Mouse (Mus musculus) forebrain, embryonic 10.5 days (tissue): Measurements from ENCODE around the gene Gpn1. TPM values are rescaled to one million over a fixed set of nuclear protein-coding genes. Genes with fewer than 3 reads are reported as not detected.

Source experiments
- DNase-seq: peaks from one replicate; pipeline ENCODE4 v3.0.0-alpha.2; 2017; ENCODE audit warnings: low spot score; ENCODE audit errors: extremely low spot score
- H3K27ac ChIP-seq: fragments of 300-500 bp; sonication (generic); 2 replicates; pipeline ENCODE4 v1.5.1; 2016; ENCODE audit warnings: mild to moderate bottlenecking
- H3K27me3 ChIP-seq: fragments of 300-500 bp; sonication (generic); 2 replicates; pipeline ENCODE4 v1.6.1; 2016; ENCODE audit warnings: mild to moderate bottlenecking; ENCODE audit not compliant: poor library complexity, severe bottlenecking
- H3K36me3 ChIP-seq: fragments of 300-500 bp; sonication (generic); replicated peaks from 2 replicates; pipeline ENCODE4 v1.6.1; 2016; ENCODE audit warnings: mild to moderate bottlenecking, moderate library complexity
- H3K4me1 ChIP-seq: fragments of 300-500 bp; sonication (generic); 2 replicates; pipeline ENCODE4 v1.6.1; 2016
- H3K4me3 ChIP-seq: fragments of 300-500 bp; sonication (generic); 2 replicates; pipeline ENCODE4 v1.5.1; 2016; ENCODE audit warnings: mild to moderate bottlenecking, moderate library complexity
- H3K9me3 ChIP-seq: fragments of 300-500 bp; sonication (generic); 2 replicates; pipeline ENCODE4 v1.6.1; 2016; ENCODE audit warnings: mild to moderate bottlenecking, moderate library complexity
- WGBS: fragments of 180-500 bp; shearing (Covaris S2); methylation state at CpG from one replicate; pipeline ENCODE4 v1.1.7; 2016; 5-methylcytosine and 5-hydroxymethylcytosine counted together
- polyA plus RNA-seq: library from polyadenylated mRNA; unstranded; fragments of >200 nt; fragmentation: Nextera tagmentation; extraction: Ambion mirVana; gene quantifications from 2 replicates; pipeline ENCODE4 v1.2.1, GENCODE M21; 2016

Gpn1 gene
- polyA plus RNA-seq, result 108 and 111 TPM in 2 replicates

DNA sequence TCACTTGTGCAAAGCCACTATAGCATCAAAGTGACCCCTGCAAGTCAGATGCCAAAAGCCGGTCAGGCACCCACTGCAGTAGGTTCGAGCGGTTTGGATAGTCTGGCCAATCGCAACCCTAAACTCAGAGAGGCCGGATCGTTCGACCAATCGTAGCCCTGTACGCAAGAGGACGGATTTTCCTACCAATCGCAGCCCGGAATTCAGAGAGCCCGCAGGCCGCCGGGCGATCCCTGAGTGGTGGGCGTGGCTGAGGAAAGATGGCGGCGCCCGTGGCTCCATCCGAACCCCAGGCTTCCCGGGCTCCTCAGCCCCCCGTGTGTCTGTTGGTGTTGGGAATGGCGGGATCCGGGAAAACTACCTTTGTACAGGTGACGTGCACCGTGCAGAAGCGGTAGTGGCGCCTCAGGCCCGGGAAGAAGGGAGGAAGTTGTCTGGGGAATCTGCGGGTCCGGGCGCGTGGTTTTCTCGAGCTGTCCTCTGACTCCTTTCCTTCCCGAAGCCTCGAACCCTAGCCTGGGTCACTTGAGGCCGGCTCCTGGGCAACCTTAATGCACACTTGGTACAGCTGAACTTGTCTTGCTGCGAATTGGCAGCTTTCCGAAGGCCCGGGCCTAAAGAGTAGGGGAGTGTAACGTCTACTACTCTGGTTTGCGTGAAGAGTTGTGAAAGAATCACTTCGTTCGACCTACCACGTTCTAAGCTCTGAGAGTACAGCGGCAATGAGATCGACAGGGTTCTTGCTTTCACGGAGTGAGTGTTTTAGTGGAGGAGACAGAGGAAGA lies at the start of gene Gpn1:
Gene Gpn1 (plus strand): TSS at position 229 of the 785 bp plus-strand sequence.
- peak within 1 kb of the TSS; percentile 88 for H3K27ac ChIP-seq
- H3K9me3 ChIP-seq, result no peaks in the 10 kb centered on the region
- H3K4me3 ChIP-seq, result peak within 1 kb of the TSS; percentile 91
- DNase-seq, result peak; percentile 89
- no peaks in the 10 kb centered on the region for H3K27me3 ChIP-seq
- H3K36me3 ChIP-seq, result peaks cover 38% of the 10 kb centered on the region
- peaks cover 17% of the 10 kb centered on the region for H3K4me1 ChIP-seq
- under 1% methylated on average over 49 of the region's 49 CpGs for WGBS

DNA sequence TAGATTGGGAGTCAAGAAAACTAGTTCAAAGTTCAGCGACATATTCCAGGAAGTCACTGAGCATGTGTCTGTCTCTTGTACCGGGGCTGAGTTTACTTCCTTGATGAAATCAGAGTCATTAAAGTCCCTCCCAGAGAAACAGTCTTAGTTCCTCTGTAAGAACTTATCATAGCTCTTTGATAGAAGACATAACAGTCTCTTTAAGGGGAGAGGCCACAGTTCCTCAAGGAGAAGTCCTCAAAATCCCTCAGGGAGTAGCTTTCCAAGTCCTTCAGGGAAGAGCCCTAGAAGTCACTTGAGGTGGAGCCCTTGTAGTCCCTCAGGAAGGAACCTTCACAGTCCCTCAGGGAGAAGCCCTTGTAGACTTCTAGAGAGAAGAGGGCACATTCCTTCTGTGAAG lies 43.2 kb upstream of the Gpn1 start:
- Histone ChIP-seq H3K36me3 (peaks cover 4% of the 10 kb centered on the region; the same call in 1 of the 2 replicates), H3K27ac (0 out of 2 replicates have a peak overlapping the region, but pooled peaks have one; percentile 85), H3K4me3 (no peak overlapping the region), H3K27me3 (no peaks in the 10 kb centered on the region), H3K9me3 (no peaks in the 10 kb centered on the region), H3K4me1 (peaks cover 22% of the 10 kb centered on the region)
- WGBS, result 91% methylated on average over 2 of the region's 2 CpGs
- no peak for DNase-seq

DNA sequence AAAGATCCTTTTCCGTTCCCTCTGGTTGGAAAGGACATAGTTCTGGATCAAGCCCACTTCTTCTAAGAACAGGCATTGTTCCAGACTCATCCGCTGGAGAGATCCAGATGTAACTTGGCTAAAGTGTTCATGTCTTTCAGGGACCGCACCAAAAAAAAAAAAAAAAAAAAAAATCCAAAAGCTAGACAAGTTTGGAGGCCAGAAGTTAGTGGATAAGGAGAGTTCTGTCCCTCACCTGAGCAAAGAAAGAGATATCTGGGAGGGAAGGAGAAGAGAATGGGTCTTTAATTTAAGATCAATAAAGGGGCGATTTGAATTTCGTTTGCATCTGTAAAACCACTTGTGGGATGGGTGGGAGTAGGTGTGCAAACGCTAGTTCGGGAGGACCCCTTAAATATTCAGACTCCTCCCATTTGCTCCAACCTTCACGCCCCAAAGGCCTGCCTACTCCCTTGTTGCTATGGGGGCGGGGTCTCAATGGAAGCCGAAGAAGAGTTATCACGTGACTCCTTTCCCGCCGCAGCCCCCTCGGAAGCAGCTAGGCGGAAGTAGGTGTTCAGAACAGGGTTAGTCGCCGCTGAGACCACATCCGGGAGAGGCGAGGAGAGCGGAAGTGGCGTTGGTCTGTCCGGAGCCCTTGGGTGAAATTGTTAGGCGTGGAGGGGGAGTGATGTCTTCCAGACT lies 42.5 kb upstream of the Gpn1 start, which contains the start of gene Zfp512:
Gene Zfp512 (plus strand): TSS at position 554 of the 684 bp plus-strand sequence.
- Histone ChIP-seq H3K4me1 (peaks cover 22% of the 10 kb centered on the region), H3K9me3 (no peaks in the 10 kb centered on the region), H3K36me3 (peaks cover 4% of the 10 kb centered on the region; the same call in 1 of the 2 replicates), H3K4me3 (peak within 1 kb of the TSS; percentile 59), H3K27me3 (no peaks in the 10 kb centered on the region), H3K27ac (peak within 1 kb of the TSS; percentile 85)
- 6% methylated on average over 23 of the region's 23 CpGs for WGBS
- DNase-seq, result peak; percentile 97

DNA sequence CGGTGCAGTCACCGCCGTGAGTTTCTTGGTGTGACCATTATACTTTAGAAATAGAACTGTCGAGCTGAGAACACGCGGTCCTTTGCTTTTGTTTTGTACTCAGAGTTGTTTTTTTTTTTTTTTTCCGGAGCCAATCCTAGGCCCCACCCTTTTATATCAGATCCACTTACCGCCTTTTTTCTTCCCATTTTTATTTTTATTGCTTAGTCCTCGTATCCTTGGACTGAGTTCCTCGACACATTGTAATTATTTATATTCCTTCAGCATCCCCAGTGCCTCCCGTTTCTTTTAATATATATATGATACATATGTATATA lies 42.0 kb upstream of the Gpn1 start:
- DNase-seq, result no peak
- under 1% methylated on average over 11 of the region's 11 CpGs for WGBS
- Histone ChIP-seq H3K36me3 (peaks cover 7% of the 10 kb centered on the region; the same call in 1 of the 2 replicates), H3K4me1 (peaks cover 22% of the 10 kb centered on the region), H3K27ac (peak overlapping the region; percentile 85), H3K9me3 (no peaks in the 10 kb centered on the region), H3K27me3 (no peaks in the 10 kb centered on the region), H3K4me3 (peak overlapping the region; percentile 59)

DNA sequence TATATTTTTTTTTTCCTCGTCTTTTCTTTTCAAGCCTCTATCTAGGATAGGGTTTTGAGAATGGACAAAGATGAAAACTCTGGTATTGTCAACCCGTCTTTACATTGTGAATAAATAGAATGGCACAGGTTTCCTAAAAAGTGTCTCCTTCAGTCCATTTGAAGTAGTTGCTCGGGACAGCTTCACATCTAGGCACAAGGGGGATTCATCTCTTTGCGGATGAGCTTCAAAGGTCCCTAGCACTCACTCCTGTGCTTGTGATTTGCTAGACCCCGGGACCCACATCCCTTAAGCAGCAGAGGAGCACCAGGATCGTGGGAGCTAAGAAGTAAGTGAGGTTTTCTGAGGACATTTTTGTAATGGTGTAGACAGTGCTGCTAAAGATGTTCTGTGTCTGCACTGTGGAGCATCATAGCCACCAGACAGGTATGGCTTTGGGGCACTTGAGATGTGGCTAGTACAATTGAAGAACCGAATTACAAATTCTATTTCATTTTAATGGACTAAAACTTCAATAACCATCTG lies 41.6 kb upstream of the Gpn1 start:
- DNase-seq, result peak; percentile 18
- peaks cover 10% of the 10 kb centered on the region; the same call in 1 of the 2 replicates for H3K36me3 ChIP-seq
- 23% methylated on average over 7 of the region's 7 CpGs for WGBS
- H3K4me1 ChIP-seq, result peaks cover 22% of the 10 kb centered on the region
- H3K9me3 ChIP-seq, result no peaks in the 10 kb centered on the region
- peak overlapping the region; percentile 59 for H3K4me3 ChIP-seq
- no peaks in the 10 kb centered on the region for H3K27me3 ChIP-seq
- H3K27ac ChIP-seq, result peak overlapping the region; percentile 85

DNA sequence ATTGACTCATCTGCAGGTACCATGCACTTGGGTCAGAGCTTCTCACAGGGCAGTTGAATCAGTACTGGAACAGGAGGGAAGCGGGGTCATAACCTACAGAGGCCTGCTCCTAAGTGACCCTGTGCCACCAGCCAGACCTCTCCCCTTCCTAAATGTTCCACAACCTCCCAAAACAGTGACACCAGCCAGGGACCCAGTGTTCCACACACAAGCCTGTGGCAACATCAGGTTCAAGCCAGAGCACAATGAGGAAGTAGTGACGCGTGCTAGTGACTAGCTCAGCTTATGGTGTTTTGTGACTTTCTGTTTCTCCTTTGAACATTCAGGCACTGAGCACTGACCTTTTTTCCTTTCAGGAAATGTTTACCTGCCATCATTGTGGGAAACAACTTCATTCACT lies 26.7 kb upstream of the Gpn1 start:
- Histone ChIP-seq H3K9me3 (no peaks in the 10 kb centered on the region), H3K27ac (no peak overlapping the region), H3K36me3 (peaks cover 77% of the 10 kb centered on the region), H3K4me1 (no peaks in the 10 kb centered on the region), H3K27me3 (no peaks in the 10 kb centered on the region), H3K4me3 (no peak overlapping the region)
- DNase-seq, result no peak
- WGBS, result 92% methylated on average over 3 of the region's 3 CpGs

DNA sequence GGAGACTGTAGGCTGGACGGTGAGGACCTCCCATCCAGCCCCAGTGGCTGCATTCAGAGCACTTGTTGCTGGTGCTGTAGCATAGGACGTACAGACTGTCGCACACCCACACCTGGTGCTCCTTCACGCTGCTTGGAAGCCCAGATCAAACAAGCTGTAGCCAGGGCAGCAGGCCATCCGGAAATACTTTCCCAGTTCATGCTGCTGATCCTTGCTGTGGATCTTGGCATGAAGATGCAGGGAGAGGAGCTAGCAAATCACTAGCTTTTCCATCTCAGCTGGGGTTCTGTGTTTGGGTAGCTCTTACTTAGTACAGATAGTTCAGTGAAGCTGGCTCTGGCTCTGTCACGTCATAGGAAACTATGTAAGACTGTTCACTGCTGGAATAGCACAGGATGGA lies 24.8 kb upstream of the Gpn1 start:
- DNase-seq, result no peak
- 94% methylated on average over 6 of the region's 6 CpGs for WGBS
- Histone ChIP-seq H3K9me3 (no peaks in the 10 kb centered on the region), H3K36me3 (peaks cover 93% of the 10 kb centered on the region), H3K4me3 (no peak overlapping the region), H3K27me3 (no peaks in the 10 kb centered on the region), H3K4me1 (no peaks in the 10 kb centered on the region), H3K27ac (no peak overlapping the region)

DNA sequence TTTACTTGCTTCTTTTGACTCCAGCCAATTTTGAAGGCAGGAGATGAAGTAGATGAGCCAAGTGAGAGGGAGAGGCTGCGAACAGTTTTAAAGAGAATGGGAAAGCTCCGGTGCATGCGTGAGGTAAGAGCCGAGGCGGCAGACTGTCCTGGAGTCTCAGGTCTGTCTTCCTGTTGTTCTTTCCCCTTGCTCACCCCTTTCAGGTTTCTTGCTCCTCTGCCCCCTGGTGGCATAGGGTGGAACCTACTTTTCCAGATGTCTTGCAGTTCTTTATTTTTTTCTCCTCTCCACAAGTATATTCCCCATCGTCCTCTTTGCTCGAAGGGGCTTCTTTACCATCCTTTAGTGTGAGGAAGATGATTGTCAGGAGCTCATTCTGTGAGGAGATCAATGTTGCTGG lies 24.2 kb upstream of the Gpn1 start:
- peak; percentile 36 for DNase-seq
- H3K9me3 ChIP-seq, result no peaks in the 10 kb centered on the region
- H3K36me3 ChIP-seq, result peaks cover 98% of the 10 kb centered on the region
- H3K27ac ChIP-seq, result no peak overlapping the region
- no peak overlapping the region for H3K4me3 ChIP-seq
- no peaks in the 10 kb centered on the region for H3K27me3 ChIP-seq
- H3K4me1 ChIP-seq, result no peaks in the 10 kb centered on the region
- 80% methylated on average over 7 of the region's 7 CpGs for WGBS

DNA sequence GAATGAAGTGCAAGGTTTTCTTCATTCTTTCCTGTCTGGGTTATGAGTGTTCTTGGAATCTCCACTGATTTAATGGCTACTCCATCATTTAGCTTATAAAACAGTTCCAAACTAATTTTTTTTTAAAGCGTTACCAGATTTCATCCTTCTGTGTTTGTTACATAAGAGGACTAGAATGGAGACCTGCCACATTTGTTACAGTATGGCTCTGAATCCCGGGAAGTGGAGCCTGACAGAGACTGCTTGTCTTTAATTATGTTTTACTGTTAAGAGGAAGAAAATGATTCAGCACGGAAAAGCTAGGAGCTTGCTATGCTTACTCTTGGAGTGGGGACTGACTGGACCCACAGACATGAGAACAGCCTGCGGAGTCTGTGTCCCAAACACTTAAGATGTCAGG lies 14.0 kb upstream of the Gpn1 start:
- no peak for DNase-seq
- 92% methylated on average over 4 of the region's 4 CpGs for WGBS
- Histone ChIP-seq H3K27ac (no peak overlapping the region), H3K9me3 (no peaks in the 10 kb centered on the region), H3K36me3 (peaks cover 93% of the 10 kb centered on the region), H3K27me3 (no peaks in the 10 kb centered on the region), H3K4me3 (no peak overlapping the region), H3K4me1 (no peaks in the 10 kb centered on the region)

DNA sequence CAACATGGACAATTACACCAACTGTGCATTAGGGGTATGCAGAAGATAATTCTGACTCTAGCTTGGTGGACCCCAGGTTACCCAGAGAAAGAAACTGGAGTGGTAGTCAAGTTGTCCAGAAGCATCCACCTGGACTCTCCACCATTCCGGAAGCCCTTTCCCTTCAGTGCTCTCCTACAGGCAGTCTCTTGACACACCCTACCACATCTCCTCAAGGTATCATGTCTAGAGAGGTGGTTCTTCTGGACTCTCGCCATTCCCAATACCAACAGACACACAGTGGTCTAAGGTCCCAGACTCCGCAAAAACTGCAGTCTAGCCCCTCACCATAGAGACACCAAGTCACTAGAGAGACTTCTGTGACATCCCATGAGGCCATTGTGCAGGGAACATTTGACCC lies 9.1 kb upstream of the Gpn1 start, which contains the start of gene 4930548H24Rik:
Gene 4930548H24Rik (plus strand): TSS at position 301 of the 400 bp plus-strand sequence.
- 95% methylated on average over 3 of the region's 3 CpGs for WGBS
- DNase-seq, result no peak
- peaks cover 51% of the 10 kb centered on the region for H3K36me3 ChIP-seq
- H3K4me3 ChIP-seq, result no peak within 1 kb of the TSS
- no peaks in the 10 kb centered on the region for H3K4me1 ChIP-seq
- no peaks in the 10 kb centered on the region for H3K9me3 ChIP-seq
- no peaks in the 10 kb centered on the region for H3K27me3 ChIP-seq
- no peak within 1 kb of the TSS for H3K27ac ChIP-seq

DNA sequence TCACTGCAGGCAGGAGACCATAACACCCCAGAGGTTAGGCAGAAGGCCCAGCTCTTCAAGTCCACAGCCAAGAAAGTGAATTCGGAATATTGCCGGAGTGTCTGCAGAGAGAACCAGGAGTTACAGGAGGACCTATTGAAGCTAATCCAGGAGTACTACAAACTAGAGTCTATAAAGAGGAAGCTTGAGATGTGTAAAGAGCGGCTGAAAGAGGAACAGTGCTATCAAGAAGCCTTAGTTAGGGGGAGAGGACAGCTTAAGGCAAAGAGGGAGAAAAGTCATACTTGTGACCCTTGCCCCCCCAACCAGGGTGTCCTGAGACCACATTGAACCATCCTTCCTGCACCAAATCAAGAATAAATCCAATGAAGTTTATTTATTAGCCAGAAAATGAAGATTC lies 6.7 kb upstream of the Gpn1 start:
- H3K36me3 ChIP-seq, result peaks cover 26% of the 10 kb centered on the region
- H3K4me3 ChIP-seq, result no peak overlapping the region
- H3K9me3 ChIP-seq, result no peaks in the 10 kb centered on the region
- H3K4me1 ChIP-seq, result no peaks in the 10 kb centered on the region
- H3K27me3 ChIP-seq, result no peaks in the 10 kb centered on the region
- DNase-seq, result no peak
- no peak overlapping the region for H3K27ac ChIP-seq
- 98% methylated on average over 3 of the region's 3 CpGs for WGBS

DNA sequence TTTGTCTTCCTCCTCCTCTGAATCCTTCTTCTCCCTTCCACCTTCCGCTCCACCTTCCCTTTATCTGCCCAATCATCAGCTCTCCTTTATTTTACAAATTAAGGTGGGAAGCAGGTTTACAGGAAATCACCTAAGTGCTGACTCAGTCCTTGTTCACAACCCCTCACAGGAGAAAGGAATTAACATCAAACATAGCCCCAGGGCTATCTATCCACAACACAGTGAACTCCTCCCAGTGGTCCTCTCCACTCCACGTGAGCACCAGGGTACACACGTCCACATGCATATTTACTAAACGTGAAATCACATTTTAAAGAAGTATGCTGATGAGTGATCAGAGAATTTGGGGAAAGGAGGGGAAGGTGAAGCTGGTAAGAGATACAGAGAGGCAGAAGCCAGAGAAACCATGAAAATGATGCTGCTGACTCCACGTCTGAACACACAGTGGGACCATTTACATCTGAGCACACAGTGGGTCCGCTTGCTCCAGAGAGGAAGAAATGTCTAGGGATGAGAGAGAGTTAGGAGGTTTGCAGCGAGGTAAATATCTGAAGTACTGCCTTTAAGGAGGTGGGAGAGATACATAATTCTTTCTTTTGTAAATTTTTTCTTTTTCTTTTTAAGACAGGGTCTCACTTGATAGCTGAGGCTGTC lies 5.3 kb upstream of the Gpn1 start:
- Histone ChIP-seq H3K9me3 (no peaks in the 10 kb centered on the region), H3K27ac (no peak overlapping the region), H3K4me3 (no peak overlapping the region), H3K27me3 (no peaks in the 10 kb centered on the region), H3K36me3 (peaks cover 18% of the 10 kb centered on the region), H3K4me1 (peaks cover 4% of the 10 kb centered on the region; the same call in 1 of the 2 replicates)
- WGBS, result 75% methylated on average over 7 of the region's 7 CpGs
- DNase-seq, result no peak
